Mouse (Mus musculus) fat pad, adult 2 months (tissue): ENCODE results near the gene Oip5.
"Not testable (repeated sequence)": the region's sequence is repeated elsewhere in the genome, so short reads cannot be mapped to it uniquely, and the experiment has no call there.

Experiments used
- DNase-seq: peaks from one replicate; pipeline ENCODE4 v3.0.0-alpha.2; 2011; ENCODE audit warnings: low read depth, low spot score; ENCODE audit errors: extremely low read depth

Oip5 gene

GRCm38 (mm10) chr2:119618199-119618982 lies at the start of gene Oip5, which contains the start of gene Nusap1:
Oip5 (minus strand) TSS chr2:119618469.
Nusap1 (plus strand) TSS chr2:119618298.
- DNase-seq = peak; percentile 97

GRCm38 (mm10) chr2:119665744-119666143 lies 47.5 kb upstream of the Oip5 start:
- DNase-seq = not testable (repeated sequence)

DNA sequence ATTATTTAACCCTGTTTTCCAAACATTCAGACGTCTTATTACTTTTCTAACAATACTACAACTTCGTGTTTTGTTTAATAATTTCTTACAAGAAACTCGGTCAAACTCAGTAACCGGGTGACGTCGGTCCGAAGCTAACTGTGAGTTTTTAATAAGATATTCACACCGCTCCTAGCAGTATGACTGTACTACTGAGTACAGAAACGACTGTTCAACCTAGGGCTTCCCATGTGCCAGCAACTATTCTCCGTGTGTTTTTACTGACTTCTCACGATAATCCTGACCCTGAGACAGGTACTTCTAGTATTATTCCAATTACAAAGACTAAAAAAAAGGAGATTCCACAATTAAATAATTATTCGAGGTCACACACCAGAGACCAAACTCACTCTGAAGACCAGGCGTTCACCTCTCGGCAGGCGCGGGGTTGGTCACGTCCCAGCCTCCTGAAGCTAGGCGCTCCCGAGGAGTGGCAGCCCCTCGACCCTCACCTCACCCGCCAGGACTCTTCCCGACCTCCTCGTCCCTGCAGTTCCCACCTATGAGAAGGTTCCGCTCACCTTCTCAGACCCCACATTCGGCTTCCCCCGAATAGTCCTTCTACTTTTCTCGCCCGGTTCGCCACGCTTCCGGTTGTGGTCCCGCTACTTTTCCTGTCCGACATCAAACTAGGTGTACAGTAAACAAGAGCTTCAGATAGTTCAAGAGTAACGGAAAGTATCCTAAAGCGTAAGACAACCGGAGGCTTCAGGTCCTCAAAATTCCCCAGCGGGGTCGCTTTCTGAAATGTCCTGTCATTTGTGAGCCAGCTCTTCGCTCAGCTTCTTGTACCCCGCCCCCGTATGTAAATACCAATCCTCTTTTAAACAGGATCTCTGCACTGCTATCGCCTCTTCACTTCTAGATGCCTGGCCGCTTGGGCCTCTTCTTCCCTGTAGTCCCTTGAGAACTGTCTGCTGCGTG lies 44.2 kb upstream of the Oip5 start, which contains the start of gene Ndufaf1:
Ndufaf1 (minus strand) TSS at position 608 of the 963 bp plus-strand sequence.
- peak; percentile 11 for DNase-seq

GRCm38 (mm10) chr2:119644254-119644653 lies 26.0 kb upstream of the Oip5 start:
- DNase-seq = no peak

DNA sequence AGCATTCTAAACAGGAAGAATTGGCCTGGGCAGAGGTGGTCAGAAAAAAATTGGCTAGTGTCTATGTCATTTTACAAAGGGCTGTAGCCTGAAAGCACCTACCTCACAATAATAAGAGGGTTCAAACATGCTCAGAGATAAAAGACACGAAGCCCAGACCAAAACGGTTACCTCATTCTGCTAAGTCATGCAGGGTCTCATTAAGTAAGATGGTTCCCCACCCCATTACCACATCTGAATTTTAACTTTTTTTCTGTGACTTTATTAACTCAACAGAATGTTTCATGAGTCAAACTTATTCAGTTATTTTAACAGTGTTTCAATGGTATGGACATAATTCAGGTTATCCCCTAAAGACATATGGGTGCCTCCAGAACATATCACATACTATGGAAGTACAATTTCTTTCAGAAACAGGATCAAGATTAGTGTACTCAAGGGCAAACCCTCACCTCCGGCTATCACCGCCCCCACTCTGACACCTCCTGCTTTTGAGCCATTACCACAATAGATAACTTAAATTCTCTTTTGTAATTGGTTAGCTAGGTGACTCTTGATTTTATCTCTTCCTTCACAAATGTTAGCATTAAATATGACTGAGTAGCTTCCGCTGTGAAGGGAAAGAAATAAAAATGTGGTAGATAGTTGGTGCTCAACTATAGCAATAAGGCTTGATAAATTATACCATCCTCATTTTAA lies 23.1 kb upstream of the Oip5 start:
- no peak for DNase-seq

- no peak for DNase-seq
Observed at GRCm38 (mm10) chr2:119636781-119637180, 18.5 kb upstream of the Oip5 start.

GRCm38 (mm10) chr2:119621302-119621701 lies 3.0 kb upstream of the Oip5 start:
- no peak for DNase-seq

DNA sequence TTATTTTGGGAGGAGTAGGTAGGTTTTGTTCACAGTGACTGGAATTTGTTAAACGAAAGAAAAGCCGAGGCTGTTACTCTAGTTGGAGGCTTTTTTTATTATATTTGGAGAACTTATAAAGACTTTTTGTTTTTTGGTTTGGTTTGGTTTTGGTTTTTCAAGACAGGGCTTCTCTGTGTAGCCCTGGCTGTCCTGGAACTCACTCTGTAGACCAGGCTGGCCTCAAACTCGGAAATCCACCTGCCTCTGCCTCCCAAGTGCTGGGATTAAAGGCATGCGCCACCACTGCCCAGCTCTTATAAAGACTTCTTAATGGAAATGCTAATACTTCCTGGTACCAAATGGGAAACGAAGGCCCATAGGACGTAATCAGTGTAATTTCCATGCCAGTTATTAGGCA lies 733 bp upstream of the Oip5 start:
- DNase-seq = not testable (repeated sequence)

- no peak for DNase-seq
Observed at GRCm38 (mm10) chr2:119617841-119618198, 449 bp downstream of the Oip5 start.

DNA sequence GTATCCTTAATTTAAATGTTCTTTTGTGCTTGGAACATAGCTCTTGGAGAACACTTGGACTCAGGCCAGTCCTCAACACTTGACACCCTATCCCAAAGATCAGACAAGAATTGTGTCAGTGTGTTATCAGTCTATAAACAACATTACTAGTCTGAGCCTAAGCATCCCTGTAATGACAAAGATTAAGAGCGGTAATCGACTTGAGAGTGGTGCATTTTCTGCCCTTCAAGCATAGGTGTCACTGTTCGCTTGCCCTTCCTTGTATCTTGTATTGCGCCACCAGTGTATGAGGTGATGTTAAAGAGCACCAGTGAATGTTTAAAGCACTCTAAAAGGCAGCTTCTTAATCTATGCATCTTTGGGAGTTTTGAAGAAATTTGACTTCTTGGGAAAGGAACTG lies 11.2 kb downstream of the Oip5 start:
- no peak for DNase-seq

GRCm38 (mm10) chr2:119605361-119605973 lies 12.8 kb downstream of the Oip5 start:
- DNase-seq = no peak

- no peak for DNase-seq
Observed at GRCm38 (mm10) chr2:119603909-119604308, 14.4 kb downstream of the Oip5 start.

GRCm38 (mm10) chr2:119602488-119602887 lies 15.8 kb downstream of the Oip5 start:
- DNase-seq = no peak

DNA sequence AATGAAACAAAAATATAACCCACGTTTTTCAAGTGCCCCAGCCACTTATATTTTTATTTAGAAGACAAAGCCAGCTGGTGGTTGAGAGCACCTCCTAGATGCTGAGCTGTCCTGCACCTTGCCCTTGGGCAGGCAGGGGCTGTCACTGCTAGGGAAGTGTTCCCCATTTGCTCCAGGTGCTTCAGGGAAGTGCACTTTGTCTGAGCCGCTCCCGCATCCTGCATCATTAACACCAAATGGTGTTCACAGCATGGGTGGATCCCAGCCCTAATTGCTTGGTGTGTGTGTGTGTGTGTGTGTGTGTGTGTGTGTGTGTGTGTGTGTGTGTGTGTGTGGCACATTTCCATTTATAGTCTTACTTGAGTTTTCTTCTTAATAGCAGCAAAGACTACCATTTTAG lies 16.7 kb downstream of the Oip5 start:
- DNase-seq = not testable (repeated sequence)

GRCm38 (mm10) chr2:119601027-119601426 lies 17.2 kb downstream of the Oip5 start:
- no peak for DNase-seq

DNA sequence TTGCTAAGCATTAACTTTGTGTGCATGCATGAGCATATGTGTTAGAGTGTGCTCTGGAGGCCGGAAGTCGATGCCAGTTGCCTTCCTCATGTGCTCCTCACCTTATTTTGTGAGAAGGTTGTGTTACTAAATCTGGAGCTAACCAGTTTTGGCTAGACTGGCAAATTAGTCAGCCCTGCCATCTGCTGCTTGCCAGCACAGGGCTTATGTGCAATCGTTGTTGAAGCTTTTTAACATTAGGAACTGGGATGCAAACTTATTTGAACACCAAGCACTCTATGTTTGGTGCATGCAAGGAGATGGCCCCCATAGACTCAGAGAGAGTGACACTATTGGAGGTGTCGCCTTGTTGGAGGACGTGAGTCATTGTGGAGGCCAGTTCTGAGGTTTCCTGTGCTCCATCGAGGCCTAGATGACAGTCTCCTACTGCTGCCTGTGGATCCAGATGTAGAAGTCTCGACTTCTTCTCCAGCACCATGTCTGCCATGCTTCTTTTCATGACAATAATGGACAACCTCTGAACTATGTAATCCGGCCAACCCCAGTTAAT lies 21.4 kb downstream of the Oip5 start:
- DNase-seq = no peak

GRCm38 (mm10) chr2:119595308-119595707 lies 23.0 kb downstream of the Oip5 start:
- no peak for DNase-seq

DNA sequence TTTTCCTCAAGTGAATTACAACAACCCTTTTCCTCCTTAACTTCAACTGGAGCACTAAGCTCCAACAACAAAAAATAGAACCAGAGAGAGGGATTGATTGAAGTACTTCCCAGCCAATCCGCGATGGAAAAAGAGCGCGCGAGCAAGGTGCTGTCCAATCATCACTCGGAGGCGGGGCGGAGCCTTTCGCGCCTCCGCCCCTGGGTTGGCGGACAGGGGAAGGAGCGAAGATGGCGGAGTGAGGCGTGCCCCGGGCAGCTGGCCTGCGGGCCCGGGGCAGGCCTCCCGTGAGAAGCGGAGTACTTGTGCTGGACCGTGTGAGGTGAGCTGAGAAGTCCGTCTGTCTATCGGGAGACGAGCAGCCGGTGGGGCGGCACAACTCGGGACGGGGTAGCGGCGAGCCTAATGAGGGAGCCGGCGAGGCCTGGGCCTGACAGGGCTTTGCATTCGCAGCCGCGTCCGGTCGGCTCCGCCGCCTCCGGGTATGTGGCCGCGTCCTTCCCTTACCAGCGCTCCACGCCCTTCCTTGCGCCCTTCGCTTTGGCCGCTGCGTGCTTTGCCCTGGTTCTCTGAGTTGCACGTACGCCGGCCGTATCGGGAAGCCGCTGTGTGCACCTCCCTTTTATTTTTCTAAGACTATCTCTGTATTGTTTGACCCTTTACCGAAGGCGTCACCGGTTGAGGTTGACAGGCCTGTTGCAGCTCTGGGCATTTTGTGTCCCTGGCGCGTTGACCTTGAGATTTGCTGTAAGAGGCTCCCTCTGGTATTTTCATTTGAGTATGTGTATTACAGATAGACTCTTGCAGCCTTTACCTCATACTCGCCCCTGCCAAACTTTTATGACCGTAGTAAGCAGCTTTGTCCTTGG lies 23.9 kb downstream of the Oip5 start:
- DNase-seq = peak; percentile 65

DNA sequence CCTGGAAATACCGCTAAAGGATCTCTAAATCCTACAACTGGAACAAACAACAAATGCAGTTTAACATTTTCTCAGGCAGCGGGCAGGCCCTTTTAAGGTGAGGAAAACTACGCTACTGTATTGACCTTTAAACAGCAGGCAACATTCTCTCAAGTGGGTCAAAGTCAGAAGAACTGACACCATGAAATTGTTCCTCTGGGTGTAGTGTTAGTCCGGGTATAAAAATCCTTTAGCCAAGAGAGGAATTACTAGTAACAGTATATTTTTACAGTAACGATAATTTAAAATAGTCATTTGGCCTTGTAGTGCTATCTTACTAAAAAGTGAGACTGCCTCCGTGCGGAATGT lies 24.5 kb downstream of the Oip5 start:
- DNase-seq = no peak

DNA sequence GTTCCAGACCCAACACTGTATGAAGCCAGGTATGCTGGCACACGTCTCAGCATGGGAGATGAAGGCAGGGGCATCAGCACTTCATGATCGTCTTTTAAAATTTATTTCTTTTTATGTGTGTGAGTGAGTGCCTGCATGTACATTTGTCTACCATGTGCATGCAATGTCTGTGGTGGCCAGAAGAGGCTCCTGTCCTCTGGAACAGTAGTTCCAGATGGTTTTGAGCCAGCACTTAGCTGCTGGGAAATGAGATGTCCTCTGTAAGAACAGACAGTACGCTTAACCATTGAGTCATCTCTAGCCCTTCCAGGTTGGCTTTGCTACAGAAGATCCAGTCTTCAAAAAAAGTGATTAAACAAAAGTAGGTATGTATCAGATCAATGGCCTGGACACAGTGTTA lies 27.0 kb downstream of the Oip5 start:
- no peak for DNase-seq
